Mouse (Mus musculus) thymus, adult 2 months (tissue): ENCODE results near the gene Selenof.

ENCODE experiments used
- CTCF ChIP-seq: fragments of 200-500 bp; IDR thresholded peaks from 2 replicates; pipeline ENCODE4 v1.5.1; 2012; ENCODE audit warnings: mild to moderate bottlenecking, control low read depth, low read length, moderate library complexity, borderline replicate concordance; ENCODE audit not compliant: control insufficient read depth, poor library complexity, insufficient read depth; ENCODE audit errors: extremely low read depth
- POLR2A ChIP-seq: fragments of 200-500 bp; IDR thresholded peaks from 2 replicates; pipeline ENCODE4 v1.6.1; 2012; ENCODE audit warnings: mild to moderate bottlenecking, low read length, control low read depth, moderate library complexity; ENCODE audit not compliant: control insufficient read depth, poor library complexity, insufficient read depth; ENCODE audit errors: extremely low read depth

DNA sequence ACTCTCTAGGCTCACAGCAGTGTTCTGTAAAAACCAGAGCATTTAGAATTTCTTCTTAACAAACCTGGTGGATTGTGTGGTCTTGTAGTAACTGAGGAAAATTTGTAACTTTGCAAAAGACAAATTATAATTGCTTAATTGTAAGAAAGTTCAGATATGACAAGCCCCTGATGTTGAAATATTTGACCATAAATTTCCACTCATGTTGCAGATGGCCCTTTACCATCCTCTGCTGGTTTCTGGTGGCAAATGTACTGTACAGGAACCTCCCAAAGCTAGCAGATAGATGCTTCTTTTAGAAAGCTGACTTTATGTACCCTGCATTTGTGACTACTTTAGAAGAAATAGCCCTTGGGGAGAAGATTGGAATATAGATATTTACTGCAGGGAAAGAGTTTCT, 69.9 kb downstream of the Selenof start:
- TF ChIP-seq CTCF (no peak), POLR2A (no peak)
